Mouse (Mus musculus) liver, embryonic 12.5 days (tissue): ENCODE results near the gene Shprh. TPM values are rescaled to one million over a fixed set of nuclear protein-coding genes. Genes with fewer than 3 reads are reported as not detected.
"Not testable (repeated sequence)": the region's sequence is repeated elsewhere in the genome, so short reads cannot be mapped to it uniquely, and the experiment has no call there.

ENCODE experiments used
- ATAC-seq: fragments of 200-750 bp; cut with Nextera tagmentation; 2 replicates; pipeline ENCODE4 v1.8.0; 2017; ENCODE audit warnings: moderate number of reproducible peaks, mild to moderate bottlenecking, moderate library complexity
- H3K27ac ChIP-seq: fragments of 300-500 bp; sonication (generic); 2 replicates; pipeline ENCODE4 v1.5.1; 2016; ENCODE audit warnings: mild to moderate bottlenecking
- H3K27me3 ChIP-seq: fragments of 300-500 bp; sonication (generic); replicated peaks from 2 replicates; pipeline ENCODE4 v1.6.1; 2016; ENCODE audit warnings: mild to moderate bottlenecking, moderate library complexity
- H3K36me3 ChIP-seq: fragments of 300-500 bp; sonication (generic); 2 replicates; pipeline ENCODE4 v1.6.1; 2016; ENCODE audit warnings: mild to moderate bottlenecking, moderate library complexity
- H3K4me1 ChIP-seq: fragments of 300-500 bp; sonication (generic); 2 replicates; pipeline ENCODE4 v1.6.1; 2016
- H3K4me2 ChIP-seq: fragments of 300-500 bp; sonication (generic); 2 replicates; pipeline ENCODE4 v1.6.1; 2016; ENCODE audit warnings: mild to moderate bottlenecking, moderate library complexity
- H3K4me3 ChIP-seq: fragments of 300-500 bp; sonication (generic); 2 replicates; pipeline ENCODE4 v1.5.1; 2016; ENCODE audit warnings: mild to moderate bottlenecking, moderate library complexity
- H3K9ac ChIP-seq: fragments of 300-500 bp; sonication (generic); 2 replicates; pipeline ENCODE4 v1.6.1; 2016; ENCODE audit warnings: mild to moderate bottlenecking, moderate library complexity
- H3K9me3 ChIP-seq: fragments of 300-500 bp; sonication (generic); replicated peaks from 2 replicates; pipeline ENCODE4 v1.6.1; 2016; ENCODE audit warnings: mild to moderate bottlenecking, moderate library complexity
- WGBS: fragments of 180-500 bp; shearing (Covaris S2); methylation state at CpG from one replicate; pipeline ENCODE4 v1.1.7; 2016; ENCODE audit not compliant: insufficient replicate concordance; 5-methylcytosine and 5-hydroxymethylcytosine counted together
- polyA plus RNA-seq: library from polyadenylated mRNA; unstranded; fragments of >200 nt; fragmentation: Nextera tagmentation; extraction: Ambion mirVana; gene quantifications from 2 replicates; pipeline ENCODE4 v1.2.1, GENCODE M21; 2016

Gene Shprh
- polyA plus RNA-seq, 1 experiment from 2014 or later: 10.5 TPM

DNA sequence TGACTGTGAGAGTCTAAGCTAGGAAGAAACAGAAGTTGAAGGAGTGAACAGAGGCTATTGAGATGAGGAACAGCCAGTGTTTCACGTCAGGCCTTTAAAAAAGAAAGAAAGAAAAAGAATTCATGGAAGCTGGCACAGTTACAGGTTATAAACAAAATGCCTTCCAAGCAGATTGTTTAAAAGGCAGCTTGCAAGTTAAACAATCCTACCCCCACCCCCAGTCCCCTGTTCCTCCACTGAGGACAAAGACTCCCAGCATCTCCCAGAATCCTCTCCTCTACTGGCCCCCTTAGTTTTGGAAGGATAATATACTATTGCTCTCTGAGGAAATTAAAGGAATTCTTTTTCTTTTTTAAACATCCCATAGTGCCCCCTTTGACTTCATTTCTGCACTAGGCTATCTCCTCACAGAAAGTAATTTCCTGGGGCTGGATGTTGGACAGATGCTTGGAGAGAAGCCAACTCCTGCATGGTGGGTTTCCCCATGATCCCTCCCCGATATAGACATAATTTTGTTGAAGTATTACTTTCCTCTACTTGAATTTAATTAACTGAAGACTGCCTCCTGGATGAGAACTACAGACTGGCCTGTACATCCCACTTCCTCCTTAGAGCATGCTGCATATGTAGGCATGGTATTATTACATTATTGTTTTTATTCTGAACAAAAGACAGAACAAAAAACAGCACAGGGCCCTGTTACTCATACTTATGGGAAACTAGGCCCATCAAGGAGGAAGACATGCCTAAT is 101.2 kb downstream of the Shprh start:
- H3K27me3 ChIP-seq: no peaks in the 10 kb centered on the region
- H3K9me3 ChIP-seq: no peaks in the 10 kb centered on the region
- no peak for ATAC-seq
- no peaks in the 10 kb centered on the region for H3K4me1 ChIP-seq
- WGBS: 50% methylated on average over 2 of the region's 2 CpGs
- H3K4me3 ChIP-seq: no peak overlapping the region
- H3K9ac ChIP-seq: no peak overlapping the region
- no peak overlapping the region for H3K27ac ChIP-seq
- no peak overlapping the region for H3K4me2 ChIP-seq
- H3K36me3 ChIP-seq: no peaks in the 10 kb centered on the region

DNA sequence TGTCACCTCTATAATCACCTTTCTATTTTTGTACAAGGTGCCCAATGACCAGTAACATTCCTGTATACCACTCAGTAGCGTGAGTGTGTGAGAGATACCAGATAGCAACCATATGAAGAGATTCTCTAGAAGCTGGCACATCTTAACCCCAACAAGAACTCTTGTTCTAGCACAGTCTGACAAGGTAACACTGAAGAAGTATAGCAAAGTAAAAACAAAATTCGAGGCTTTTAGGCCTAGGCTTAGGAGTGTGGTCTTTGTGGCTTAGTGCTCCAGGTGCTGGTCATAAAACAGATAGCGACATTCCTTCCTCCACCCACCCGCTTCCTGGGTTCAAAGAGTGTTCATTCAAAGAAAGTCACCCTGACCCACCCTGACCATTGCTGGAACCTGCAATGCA is 104.4 kb downstream of the Shprh start:
- not testable (repeated sequence) for ATAC-seq

DNA sequence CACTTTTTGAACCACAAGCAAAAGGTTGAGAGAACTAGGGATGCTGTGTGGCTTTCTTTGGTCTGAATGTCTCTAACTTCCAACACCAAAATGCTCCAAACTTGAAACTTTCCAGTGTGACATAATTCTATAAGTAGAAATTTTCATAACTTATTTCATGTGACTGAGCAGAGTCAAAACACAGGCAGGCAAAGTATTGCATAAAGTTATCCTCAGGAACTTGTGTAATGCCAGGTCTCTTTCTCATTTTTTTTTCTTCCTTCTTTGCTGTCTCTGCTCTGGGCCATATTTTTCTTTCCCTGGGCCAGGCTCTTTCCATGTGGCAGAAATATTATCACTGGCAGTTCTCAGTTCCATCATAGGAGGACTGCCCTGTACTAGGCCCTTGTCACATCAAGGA is 110.9 kb downstream of the Shprh start:
- Histone ChIP-seq H3K36me3 (no peaks in the 10 kb centered on the region), H3K9me3 (no peaks in the 10 kb centered on the region), H3K27me3 (no peaks in the 10 kb centered on the region), H3K27ac (no peak overlapping the region), H3K4me3 (no peak overlapping the region), H3K4me1 (no peaks in the 10 kb centered on the region), H3K4me2 (no peak overlapping the region), H3K9ac (no peak overlapping the region)
- ATAC-seq: no peak

More for the DNA sequence above, 104.4 kb downstream of the Shprh start:
- not testable (repeated sequence) for H3K9me3 ChIP-seq, H3K4me3 ChIP-seq, H3K4me2 ChIP-seq, H3K27ac ChIP-seq, H3K27me3 ChIP-seq, H3K4me1 ChIP-seq, H3K9ac ChIP-seq, H3K36me3 ChIP-seq
- 73% methylated on average over 4 of the region's 4 CpGs for WGBS

DNA sequence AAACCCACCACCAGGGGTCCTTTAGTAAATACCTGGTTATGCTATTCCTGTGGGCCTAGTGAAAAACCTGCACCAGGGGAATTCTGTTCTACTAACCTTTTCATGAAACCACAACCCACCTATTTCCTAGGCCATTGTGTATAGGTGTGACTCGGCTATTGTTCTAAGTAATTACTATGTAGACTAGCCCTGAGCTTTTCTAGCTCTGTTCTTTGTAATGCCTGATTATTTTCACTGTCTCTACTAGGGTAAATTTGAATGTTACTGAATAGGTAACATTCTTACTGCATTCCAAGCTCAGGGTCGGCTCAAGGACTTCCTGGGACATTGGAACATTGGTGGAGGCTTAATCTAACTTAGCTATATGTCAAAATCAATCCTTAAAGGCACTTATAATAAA is 113.1 kb downstream of the Shprh start:
- H3K4me3 ChIP-seq, H3K36me3 ChIP-seq, H3K9ac ChIP-seq, H3K9me3 ChIP-seq, ATAC-seq, H3K4me1 ChIP-seq, H3K4me2 ChIP-seq, H3K27ac ChIP-seq, H3K27me3 ChIP-seq: not testable (repeated sequence)
- 48% methylated on average over 2 of the region's 2 CpGs for WGBS

DNA sequence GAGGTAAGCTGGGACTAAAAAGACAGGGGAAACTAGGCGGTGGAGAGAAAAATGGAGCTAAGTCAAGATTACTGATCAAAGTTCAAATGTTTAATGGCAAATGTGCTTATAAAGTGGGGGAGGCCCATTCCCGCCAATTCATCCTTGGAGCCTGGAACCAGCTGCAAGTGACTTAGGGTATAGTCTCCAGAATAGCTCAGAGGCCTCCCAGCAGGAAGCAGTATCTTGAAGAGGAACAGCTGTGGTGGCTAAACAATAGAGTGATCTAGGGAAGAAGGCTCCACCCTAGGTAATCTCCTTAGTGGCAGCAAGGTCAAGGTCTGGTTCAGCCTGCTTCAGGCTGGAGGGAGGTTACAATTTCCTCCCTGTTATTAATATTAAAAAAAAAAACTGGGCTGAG is 114.6 kb downstream of the Shprh start:
- WGBS: 66% methylated on average over 2 of the region's 2 CpGs
- not testable (repeated sequence) for H3K4me1 ChIP-seq, H3K27me3 ChIP-seq, H3K27ac ChIP-seq, H3K9ac ChIP-seq, H3K9me3 ChIP-seq, H3K4me3 ChIP-seq, ATAC-seq, H3K36me3 ChIP-seq, H3K4me2 ChIP-seq

Other genes starting within 250 kb of the Shprh start
- gene Grm1, start 67.1 kb upstream of the Shprh start, polyA plus RNA-seq: not detected in 2 replicates
- 48.3 and 49.4 TPM in 2 replicates for gene Fbxo30, start 131.9 kb downstream of the Shprh start, polyA plus RNA-seq
- 0.13 and 0.43 TPM in 2 replicates for gene Epm2a, start 194.0 kb downstream of the Shprh start, polyA plus RNA-seq